Mouse (Mus musculus): ENCODE measurements at regions not wholly inside any gene's neighbourhood (a gene's known extent, or its start where the extent isn't known, plus 50 kb on each side); places are given as distances from the start of the nearest gene placed in this dataset.

DNA sequence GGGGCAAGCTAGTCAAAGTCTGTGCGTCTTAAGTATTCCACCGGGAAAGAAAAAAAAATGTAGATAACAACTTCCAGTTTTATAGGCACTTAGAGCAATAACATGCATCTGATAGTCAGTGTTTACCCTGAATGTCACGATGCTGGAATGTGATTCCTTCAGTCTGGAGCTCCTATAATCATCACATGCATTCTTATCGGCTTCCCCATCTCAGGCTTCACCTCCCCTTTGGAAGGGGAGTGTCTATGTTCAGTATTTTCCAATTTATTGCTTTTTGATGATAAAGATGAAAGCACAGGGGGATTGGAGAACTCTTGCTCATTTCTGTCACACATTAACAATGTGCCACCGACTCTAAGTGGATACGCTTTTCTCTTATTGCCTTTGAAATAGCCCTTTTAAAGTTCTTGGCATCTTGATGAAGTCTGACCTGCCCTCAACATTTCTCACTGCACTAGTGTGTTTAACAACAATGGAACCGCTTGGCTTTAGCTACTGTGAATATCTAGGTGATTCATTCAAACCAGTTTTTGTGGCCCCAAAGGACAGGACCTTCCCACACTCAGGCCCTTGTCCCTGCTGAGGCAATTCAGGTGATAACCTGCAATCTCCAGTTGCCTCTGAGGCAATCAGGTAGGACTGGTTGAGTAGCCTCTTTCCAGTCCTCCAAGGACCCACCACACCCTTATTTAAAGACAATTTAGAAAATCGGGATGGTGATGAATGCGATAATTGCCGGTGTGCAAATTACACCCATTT lies 101.5 kb upstream of the Btg1 start:
- TF ChIP-seq HCFC1 (IDR thresholded peaks at IDR 0.05; ENCODE audit: low read depth, low read length) (no peak), MAZ (IDR thresholded peaks at IDR 0.05; ENCODE audit: low read depth, low read length) (no peak), MXI1 (IDR thresholded peaks at IDR 0.05; ENCODE audit: low read depth, low read length) (no peak), USF2 (conservative IDR thresholded peaks at IDR 0.05; ENCODE audit: low read depth, low read length) (no peak), E2F4 (IDR thresholded peaks at IDR 0.05; ENCODE audit: insufficient replicate concordance, low read depth, low read length) (no peak), MAFK (IDR thresholded peaks at IDR 0.05; ENCODE audit: insufficient replicate concordance, low read length) (no peak), CHD2 (IDR thresholded peaks at IDR 0.05; ENCODE audit: low read length) (no peak), ZC3H11A (IDR thresholded peaks at IDR 0.05; ENCODE audit: low read depth, low read length) (no peak), KAT2A (IDR thresholded peaks at IDR 0.05; ENCODE audit: insufficient replicate concordance, low read length) (no peak), ELF1 (IDR thresholded peaks at IDR 0.05; ENCODE audit: low read depth, low read length) (no peak), BHLHE40 (IDR thresholded peaks at IDR 0.05; ENCODE audit: low read depth, low read length) (no peak), SIN3A (IDR thresholded peaks at IDR 0.05; ENCODE audit: low read length) (no peak)

DNA sequence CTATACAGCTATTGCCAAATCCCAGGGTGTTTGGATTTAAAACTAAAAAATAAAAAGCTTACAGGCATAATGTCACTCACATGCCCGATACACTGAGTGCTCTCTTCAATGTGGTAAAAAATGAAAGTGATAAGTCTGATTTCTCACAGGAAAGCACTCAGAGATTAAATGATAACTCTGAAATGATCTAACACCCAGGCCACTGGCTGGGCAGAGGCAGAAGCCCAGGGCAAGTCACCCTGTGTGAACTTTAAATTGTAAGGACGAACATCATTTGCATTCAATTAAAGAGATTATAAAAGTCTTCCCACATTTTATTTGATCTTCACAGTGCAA lies 100.9 kb upstream of the Btg1 start:
- in situ Hi-C loops (cut with MboI; ENCODE audit: low pct_ligation_motif_present, low pct_unique_long_range_greater_than_20kb, low sequenced_read_pairs): no loop called here
- dilution Hi-C loops (cut with MboI; ENCODE audit: extremely low pct_ligation_motif_present, extremely low pct_unique_long_range_greater_than_20kb, low sequenced_read_pairs): no loop called here
- Histone ChIP-seq H3K4me2 (ENCODE audit: insufficient read depth, low read depth, poor library complexity, severe bottlenecking) (no peak overlapping the region), H3K4me1 (ENCODE audit: control insufficient read depth in 1 of 2, insufficient read depth in 2 of 2) (no peaks in the 10 kb centered on the region), H3K9ac (ENCODE audit: insufficient read depth, low read depth) (no peak overlapping the region), H3K27me3 (replicated peaks) (no peaks in the 10 kb centered on the region), H3K79me2 (replicated peaks; ENCODE audit: control insufficient read depth, extremely low read depth, insufficient read depth, poor library complexity, severe bottlenecking) (no peaks in the 10 kb centered on the region), H3K9me3 (replicated peaks; ENCODE audit: low read length) (no peaks in the 10 kb centered on the region), H3K36me3 (replicated peaks in 1 of 2; ENCODE audit: control insufficient read depth in 1 of 2, insufficient read depth in 1 of 2, low read length in 1 of 2) (no peaks in the 10 kb centered on the region), H3K27ac (ENCODE audit: insufficient read depth, low read depth) (no peak overlapping the region), H3K4me3 (replicated peaks in 1 of 3; ENCODE audit: low read depth in 2 of 3, low read length in 2 of 3, poor library complexity in 1 of 3) (no peak overlapping the region)
- DNase-seq (ENCODE audit: extremely low read depth): no peak
- TF ChIP-seq MAFK (IDR thresholded peaks at IDR 0.05; ENCODE audit: insufficient replicate concordance, low read length) (no peak), MYC (IDR thresholded peaks at IDR 0.05; ENCODE audit: low read depth, low read length) (no peak), PAX5 (IDR thresholded peaks at IDR 0.05; ENCODE audit: low read length) (no peak), MXI1 (IDR thresholded peaks at IDR 0.05; ENCODE audit: low read depth, low read length) (no peak), GABPA (IDR thresholded peaks at IDR 0.05; ENCODE audit: insufficient replicate concordance, low read depth, low read length) (no peak), IRF4 (IDR thresholded peaks at IDR 0.05; ENCODE audit: low read depth, low read length) (no peak), POLR2AphosphoS2 (IDR thresholded peaks at IDR 0.05; ENCODE audit: low read depth, low read length) (no peak), MAZ (IDR thresholded peaks at IDR 0.05; ENCODE audit: low read depth, low read length) (no peak), ZNF384 (IDR thresholded peaks at IDR 0.05; ENCODE audit: low read depth, low read length) (no peak), USF2 (conservative IDR thresholded peaks at IDR 0.05; ENCODE audit: low read depth, low read length) (no peak), CHD2 (IDR thresholded peaks at IDR 0.05; ENCODE audit: low read length) (no peak), UBTF (IDR thresholded peaks at IDR 0.05; ENCODE audit: low read depth, low read length) (no peak), SIN3A (IDR thresholded peaks at IDR 0.05; ENCODE audit: low read length) (no peak), RCOR1 (conservative IDR thresholded peaks at IDR 0.05; ENCODE audit: low read depth, low read length) (no peak)

More for the DNA sequence above, 101.5 kb upstream of the Btg1 start:
- H3K27ac ChIP-seq (ENCODE audit: insufficient read depth, low read depth): no peak overlapping the region
- no peak overlapping the region for H3K4me2 ChIP-seq (ENCODE audit: insufficient read depth, low read depth, poor library complexity, severe bottlenecking)
- no peak for DNase-seq (ENCODE audit: extremely low read depth)
- H3K79me2 ChIP-seq (replicated peaks; ENCODE audit: control insufficient read depth, extremely low read depth, insufficient read depth, poor library complexity, severe bottlenecking): no peaks in the 10 kb centered on the region
- dilution Hi-C loops (cut with MboI; ENCODE audit: extremely low pct_ligation_motif_present, extremely low pct_unique_long_range_greater_than_20kb, low sequenced_read_pairs) (no loop called here), in situ Hi-C loops (cut with MboI; ENCODE audit: low pct_ligation_motif_present, low pct_unique_long_range_greater_than_20kb, low sequenced_read_pairs) (no loop called here)
- H3K4me1 ChIP-seq (ENCODE audit: control insufficient read depth in 1 of 2, insufficient read depth in 2 of 2): no peaks in the 10 kb centered on the region
- no peaks in the 10 kb centered on the region for H3K27me3 ChIP-seq (replicated peaks)
- no peaks in the 10 kb centered on the region for H3K9me3 ChIP-seq (replicated peaks; ENCODE audit: low read length)
- no peak overlapping the region for H3K4me3 ChIP-seq (replicated peaks in 1 of 3; ENCODE audit: low read depth in 2 of 3, low read length in 2 of 3, poor library complexity in 1 of 3)
- no peaks in the 10 kb centered on the region for H3K36me3 ChIP-seq (replicated peaks in 1 of 2; ENCODE audit: control insufficient read depth in 1 of 2, insufficient read depth in 1 of 2, low read length in 1 of 2)
- H3K9ac ChIP-seq (ENCODE audit: insufficient read depth, low read depth): no peak overlapping the region

All from CH12.LX (cell line).